Mouse (Mus musculus): ENCODE data around the gene Gpr137b. TPM values are rescaled to one million over a fixed set of nuclear protein-coding genes. Genes with fewer than 3 reads are reported as not detected.
"Not testable (repeated sequence)": the region's sequence is repeated elsewhere in the genome, so short reads cannot be mapped to it uniquely, and the experiment has no call there.

The Gpr137b gene
- total and polyA plus RNA-seq, 2 experiments from 2014 or later = 5.2 to 6.1 TPM

DNA sequence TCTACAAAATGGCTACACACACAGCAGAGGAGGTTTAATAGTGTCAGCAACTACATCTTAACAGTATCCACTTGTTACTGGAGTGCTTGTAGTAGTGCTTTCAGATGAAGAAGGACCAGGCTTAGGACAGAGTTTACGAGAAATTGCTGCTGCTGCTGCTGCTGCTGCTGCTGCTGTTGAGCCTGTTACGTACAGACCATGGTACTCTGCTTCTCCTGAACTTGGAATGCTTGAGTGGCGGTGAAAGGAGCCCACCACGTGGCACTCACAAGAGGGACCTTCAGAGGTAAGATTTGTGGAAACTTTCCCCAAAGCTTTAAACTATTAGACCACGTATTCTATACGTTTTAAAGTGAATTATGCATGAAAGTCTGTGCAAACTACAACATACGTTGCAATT lies 35.2 kb downstream of the Gpr137b start:
- DNase-seq (ENCODE audit: low spot score); H3K36me3 ChIP-seq (replicated peaks; ENCODE audit: control insufficient read depth, insufficient read depth, low read length); H3K9ac ChIP-seq (replicated peaks; ENCODE audit: low read depth, low read length); H3K4me1 ChIP-seq (ENCODE audit: control insufficient read depth, insufficient read depth); H3K9me3 ChIP-seq (replicated peaks; ENCODE audit: control insufficient read depth, low read length); H3K27me3 ChIP-seq (ENCODE audit: control insufficient read depth, insufficient read depth, low read length): not testable (repeated sequence)
- H3K27ac ChIP-seq (ENCODE audit: low read depth) = peak overlapping the region; percentile 58
- peak; percentile 48 for ATAC-seq (ENCODE audit: insufficient read depth, low read depth)
- WGBS = 49% methylated on average over 7 of the region's 7 CpGs
- peak overlapping the region; percentile 37 for H3K4me2 ChIP-seq (ENCODE audit: low read depth, low read length)
- peak overlapping the region; percentile 11; the same call in 1 of the 2 replicates for H3K4me3 ChIP-seq (ENCODE audit: low read depth, low read length)

DNA sequence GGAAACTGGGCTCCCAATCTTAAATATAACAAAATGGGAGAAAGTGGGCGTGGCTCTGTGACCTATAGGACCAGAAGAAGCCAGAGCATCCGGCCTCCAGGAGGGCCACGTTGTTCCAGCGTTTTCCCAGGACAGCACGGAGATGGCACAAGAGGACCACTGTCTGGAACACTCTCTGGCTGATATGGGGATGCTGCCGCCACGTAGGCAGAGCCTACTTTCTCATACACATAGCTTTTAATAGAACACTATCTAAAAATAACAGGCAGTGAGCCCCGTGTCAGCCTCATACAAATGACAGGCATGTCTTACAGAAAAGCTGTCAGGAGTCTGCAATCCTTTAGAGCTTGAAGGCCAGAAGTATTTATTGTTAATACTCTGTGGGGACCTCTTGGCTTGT lies 35.7 kb downstream of the Gpr137b start:
- WGBS = 15% methylated on average over 8 of the region's 8 CpGs
- H3K9ac ChIP-seq (replicated peaks; ENCODE audit: low read depth, low read length); H3K4me1 ChIP-seq (ENCODE audit: control insufficient read depth, insufficient read depth); H3K9me3 ChIP-seq (replicated peaks; ENCODE audit: control insufficient read depth, low read length); H3K36me3 ChIP-seq (replicated peaks; ENCODE audit: control insufficient read depth, insufficient read depth, low read length); H3K27me3 ChIP-seq (ENCODE audit: control insufficient read depth, insufficient read depth, low read length): not testable (repeated sequence)
- Histone ChIP-seq H3K4me2 (ENCODE audit: low read depth, low read length) (peak overlapping the region; percentile 37; the same call in 1 of the 2 replicates), H3K27ac (ENCODE audit: low read depth) (peak overlapping the region; percentile 58), H3K4me3 (ENCODE audit: low read depth, low read length) (peak overlapping the region; percentile 11; the same call in 1 of the 2 replicates)
- DNase-seq (ENCODE audit: low spot score) = peak; percentile 77
- peak; percentile 91 for ATAC-seq (ENCODE audit: insufficient read depth, low read depth)

DNA sequence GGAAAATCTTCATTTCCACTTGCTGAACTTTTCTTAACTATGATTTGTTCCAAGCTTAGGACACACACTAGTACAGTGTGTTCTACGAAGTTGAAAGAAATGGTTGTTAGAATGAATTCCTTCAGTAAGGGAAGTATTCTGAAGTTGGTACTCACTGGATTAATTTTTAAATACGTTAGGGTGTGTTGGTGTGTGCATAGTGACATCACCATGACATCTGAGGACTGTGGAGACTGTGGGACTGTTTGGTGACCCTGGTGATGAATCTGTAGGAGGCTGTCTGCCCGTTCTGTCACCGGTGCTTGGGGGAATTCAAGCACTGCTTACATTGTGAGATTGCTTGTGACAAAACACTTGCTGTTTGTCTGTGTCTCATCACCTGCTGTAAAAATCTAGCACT lies 41.7 kb downstream of the Gpr137b start:
- not testable (repeated sequence) for H3K4me2 ChIP-seq (ENCODE audit: low read depth, low read length); ATAC-seq (ENCODE audit: insufficient read depth, low read depth); H3K27ac ChIP-seq (ENCODE audit: low read depth); DNase-seq (ENCODE audit: low spot score); H3K9ac ChIP-seq (replicated peaks; ENCODE audit: low read depth, low read length); H3K27me3 ChIP-seq (ENCODE audit: control insufficient read depth, insufficient read depth, low read length); H3K4me3 ChIP-seq (ENCODE audit: low read depth, low read length); H3K36me3 ChIP-seq (replicated peaks; ENCODE audit: control insufficient read depth, insufficient read depth, low read length); H3K9me3 ChIP-seq (replicated peaks; ENCODE audit: control insufficient read depth, low read length); H3K4me1 ChIP-seq (ENCODE audit: control insufficient read depth, insufficient read depth)
- WGBS = 70% methylated on average over 4 of the region's 4 CpGs

DNA sequence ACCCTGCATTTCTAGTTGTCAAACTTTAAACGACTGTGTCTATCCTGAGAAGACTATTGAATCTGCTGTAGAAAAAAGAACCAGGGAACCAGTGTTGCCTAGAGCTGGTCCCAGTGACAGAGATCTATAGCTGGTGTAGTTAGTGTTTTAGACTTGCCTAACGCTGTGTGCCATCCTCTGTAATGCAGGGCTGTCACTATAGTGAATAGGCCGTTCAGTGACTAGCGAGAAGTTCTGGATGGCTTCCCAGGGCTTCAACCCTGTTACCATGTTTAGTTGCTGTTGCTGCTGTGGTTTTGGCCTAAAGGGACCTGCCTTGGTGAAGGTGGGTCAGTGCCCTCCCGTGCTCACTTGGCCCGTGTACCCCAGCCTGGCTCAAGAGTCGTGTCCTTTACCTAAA lies 43.1 kb downstream of the Gpr137b start:
- not testable (repeated sequence) for H3K27ac ChIP-seq (ENCODE audit: low read depth); ATAC-seq (ENCODE audit: insufficient read depth, low read depth); H3K9ac ChIP-seq (replicated peaks; ENCODE audit: low read depth, low read length); H3K4me1 ChIP-seq (ENCODE audit: control insufficient read depth, insufficient read depth); H3K4me2 ChIP-seq (ENCODE audit: low read depth, low read length); H3K4me3 ChIP-seq (ENCODE audit: low read depth, low read length); H3K36me3 ChIP-seq (replicated peaks; ENCODE audit: control insufficient read depth, insufficient read depth, low read length); H3K9me3 ChIP-seq (replicated peaks; ENCODE audit: control insufficient read depth, low read length); DNase-seq (ENCODE audit: low spot score); H3K27me3 ChIP-seq (ENCODE audit: control insufficient read depth, insufficient read depth, low read length)
- 78% methylated on average over 7 of the region's 7 CpGs for WGBS

DNA sequence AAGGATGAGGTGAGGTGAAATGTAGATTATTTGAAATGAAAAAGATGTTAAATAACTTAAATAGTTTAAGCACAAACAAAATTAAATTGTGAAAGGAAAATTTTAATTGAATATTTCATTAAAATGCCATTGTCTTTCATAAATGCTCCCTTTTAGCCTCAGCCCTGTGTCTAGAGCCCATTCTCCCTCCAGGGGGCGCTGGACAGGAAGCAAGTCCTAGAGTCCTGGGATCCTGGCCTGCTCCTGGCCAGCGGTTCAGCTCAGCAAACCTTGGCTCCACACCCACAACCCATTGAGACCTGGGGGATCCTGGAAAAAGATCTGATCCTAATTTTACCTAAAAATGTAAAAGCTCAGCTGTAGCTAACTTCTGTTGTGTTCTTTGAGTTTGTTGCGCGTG lies 44.5 kb downstream of the Gpr137b start:
- no peak overlapping the region for H3K27ac ChIP-seq (ENCODE audit: low read depth)
- no peaks in the 10 kb centered on the region for H3K4me1 ChIP-seq (ENCODE audit: control insufficient read depth, insufficient read depth)
- no peak overlapping the region for H3K4me2 ChIP-seq (ENCODE audit: low read depth, low read length)
- peak; percentile 42; the same call in 1 of the 2 replicates for TF ChIP-seq CTCF (IDR thresholded peaks at IDR 0.05; ENCODE audit: low read depth)
- no peak for TF ChIP-seq EP300 (IDR thresholded peaks at IDR 0.05; ENCODE audit: low read depth)
- H3K9me3 ChIP-seq (replicated peaks; ENCODE audit: control insufficient read depth, low read length) = no peaks in the 10 kb centered on the region
- ATAC-seq (ENCODE audit: insufficient read depth, low read depth) (no peak), DNase-seq (ENCODE audit: low spot score) (no peak)
- 62% methylated on average over 4 of the region's 4 CpGs for WGBS
- H3K27me3 ChIP-seq (ENCODE audit: control insufficient read depth, insufficient read depth, low read length) = no peaks in the 10 kb centered on the region
- no peak overlapping the region for H3K9ac ChIP-seq (replicated peaks; ENCODE audit: low read depth, low read length)
- no peak overlapping the region for H3K4me3 ChIP-seq (ENCODE audit: low read depth, low read length)
- H3K36me3 ChIP-seq (replicated peaks; ENCODE audit: control insufficient read depth, insufficient read depth, low read length) = no peaks in the 10 kb centered on the region

DNA sequence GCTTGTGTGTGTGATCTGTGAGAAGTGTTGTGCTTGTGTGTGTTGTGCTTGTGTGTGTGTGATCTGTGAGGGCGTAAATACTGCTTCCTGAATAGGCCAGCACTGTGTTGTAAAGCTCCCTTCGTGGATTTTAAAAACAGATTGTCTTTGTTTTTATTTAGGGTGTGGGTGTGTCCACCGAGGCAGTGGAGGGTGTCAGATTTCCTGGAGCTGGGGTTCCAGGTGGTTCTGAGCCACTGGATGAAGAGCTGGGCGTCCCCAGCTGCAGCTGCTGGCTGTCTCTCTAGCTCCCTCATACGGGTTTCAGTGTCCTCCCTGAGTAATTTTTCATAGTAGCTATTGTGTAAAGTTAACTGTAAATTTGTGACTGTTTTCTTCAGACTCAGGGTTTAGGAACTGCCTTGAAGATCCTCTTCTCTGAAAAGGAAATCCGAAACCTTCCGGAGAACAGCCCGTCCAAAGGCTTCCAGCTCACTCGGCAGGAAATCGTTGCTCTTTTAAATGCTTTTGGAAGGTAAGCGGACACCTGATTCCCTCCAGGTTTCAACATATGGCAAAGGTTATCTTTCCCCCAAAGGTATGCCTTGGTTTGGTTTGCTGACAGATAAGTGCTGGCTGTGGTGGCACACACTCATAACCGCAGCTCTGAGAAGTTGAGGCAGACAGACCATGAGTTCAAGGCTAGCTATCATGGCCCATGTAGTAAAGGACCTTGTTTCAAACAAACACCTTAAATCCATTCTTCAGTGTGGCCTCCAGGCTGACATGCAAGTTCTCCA lies 46.0 kb downstream of the Gpr137b start:
- not testable (repeated sequence) for ATAC-seq (ENCODE audit: insufficient read depth, low read depth); H3K4me1 ChIP-seq (ENCODE audit: control insufficient read depth, insufficient read depth); H3K4me2 ChIP-seq (ENCODE audit: low read depth, low read length); H3K9me3 ChIP-seq (replicated peaks; ENCODE audit: control insufficient read depth, low read length); H3K27me3 ChIP-seq (ENCODE audit: control insufficient read depth, insufficient read depth, low read length); H3K4me3 ChIP-seq (ENCODE audit: low read depth, low read length); H3K9ac ChIP-seq (replicated peaks; ENCODE audit: low read depth, low read length); H3K27ac ChIP-seq (ENCODE audit: low read depth); DNase-seq (ENCODE audit: low spot score); H3K36me3 ChIP-seq (replicated peaks; ENCODE audit: control insufficient read depth, insufficient read depth, low read length)
- 44% methylated on average over 12 of the region's 12 CpGs for WGBS

DNA sequence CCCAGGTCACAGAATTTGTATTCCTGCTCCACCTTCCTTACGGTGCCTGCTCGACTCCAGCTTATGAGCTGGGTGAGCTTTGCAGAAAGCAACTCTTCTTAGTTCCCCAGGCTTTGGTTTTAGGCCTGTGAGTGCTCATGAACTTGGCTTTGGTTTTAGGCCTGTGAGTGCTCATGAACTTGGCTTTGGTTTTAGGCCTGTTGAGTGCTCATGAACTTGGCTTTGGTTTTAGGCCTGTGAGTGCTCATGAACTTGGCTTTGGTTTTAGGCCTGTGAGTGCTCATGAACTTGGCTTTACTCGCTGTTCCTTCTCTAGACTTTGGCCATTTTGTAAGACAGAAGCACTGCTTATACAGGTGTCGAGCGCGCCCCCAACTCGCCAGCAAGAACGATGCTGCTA lies 56.5 kb downstream of the Gpr137b start:
- H3K9me3 ChIP-seq (replicated peaks; ENCODE audit: control insufficient read depth, low read length); H3K9ac ChIP-seq (replicated peaks; ENCODE audit: low read depth, low read length); H3K27ac ChIP-seq (ENCODE audit: low read depth); H3K4me3 ChIP-seq (ENCODE audit: low read depth, low read length); H3K4me2 ChIP-seq (ENCODE audit: low read depth, low read length); H3K4me1 ChIP-seq (ENCODE audit: control insufficient read depth, insufficient read depth); DNase-seq (ENCODE audit: low spot score); ATAC-seq (ENCODE audit: insufficient read depth, low read depth); H3K27me3 ChIP-seq (ENCODE audit: control insufficient read depth, insufficient read depth, low read length); H3K36me3 ChIP-seq (replicated peaks; ENCODE audit: control insufficient read depth, insufficient read depth, low read length): not testable (repeated sequence)
- 87% methylated on average over 7 of the region's 8 CpGs for WGBS
